In the genomic region with DNA sequence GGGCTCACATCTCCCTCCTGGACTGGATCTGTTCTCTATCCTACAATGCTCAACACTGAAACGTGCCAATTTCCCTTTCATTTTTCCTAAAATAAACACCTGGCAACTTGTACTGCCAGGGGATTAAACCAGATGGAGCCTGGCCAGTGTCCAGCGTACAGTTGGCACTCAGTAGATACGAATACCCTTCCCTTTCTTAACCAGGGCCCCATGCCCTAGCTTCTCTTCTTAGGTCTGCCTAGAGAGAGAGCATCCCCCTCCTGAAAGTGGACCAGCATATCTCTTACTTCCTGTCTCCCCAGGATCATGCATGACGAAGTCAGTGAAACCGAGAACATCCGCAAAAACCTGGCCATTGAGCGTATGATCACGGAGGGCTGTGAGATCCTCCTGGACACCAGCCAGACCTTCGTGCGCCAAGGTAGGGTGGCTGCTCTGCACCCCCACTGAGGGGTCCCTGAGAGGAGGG, we compare ENCODE assay signal across 12 mouse cellular contexts.
DNase-seq lines count a peak whose midpoint lies in the region; ATAC-seq and TF ChIP-seq lines count a peak whose summit lies in the region.
"Had no signal": no experiment of that assay in that cellular context is flagged by ENCODE, and none has a peak within 500 bp of the region (broad histone marks: within the 10 kb centered on the region; RNA-seq: fewer than 3 reads in every experiment).

No protein-coding gene starts in this region.

- TF ChIP-seq POLR2A in cerebellum, adult 2 months (IDR thresholded peaks at IDR 0.05; ENCODE audit: borderline replicate concordance, insufficient read depth, low read length) = no peak

- H3K4me2 ChIP-seq in neural tube, embryonic 13.5 days = no peak overlapping the region
- H3K4me2 ChIP-seq in hindbrain, postnatal 0 days (ENCODE audit: low read depth, low read length) = no peak overlapping the region
- no peak overlapping the region for H3K4me2 ChIP-seq in liver, embryonic 11.5 days
- H3K4me2 ChIP-seq in kidney, embryonic 16.5 days (replicated peaks; ENCODE audit: low read depth, low read length) = no peak overlapping the region
- H3K4me2 ChIP-seq: heart, embryonic 15.5 days had no signal

- H3K36me3 ChIP-seq in neural tube, embryonic 13.5 days = no peaks in the 10 kb centered on the region
- H3K36me3 ChIP-seq in hindbrain, postnatal 0 days (ENCODE audit: insufficient read depth, low read length) = no peaks in the 10 kb centered on the region
- H3K36me3 ChIP-seq in liver, embryonic 11.5 days (ENCODE audit: control insufficient read depth, insufficient read depth, low read length) = no peaks in the 10 kb centered on the region
- no peaks in the 10 kb centered on the region for H3K36me3 ChIP-seq in kidney, embryonic 16.5 days (ENCODE audit: insufficient read depth, low read length)
- H3K36me3 ChIP-seq: heart, embryonic 15.5 days had no signal

- H3K9me3 ChIP-seq in neural tube, embryonic 13.5 days = no peaks in the 10 kb centered on the region
- H3K9me3 ChIP-seq in hindbrain, postnatal 0 days (ENCODE audit: low read length) = no peaks in the 10 kb centered on the region
- H3K9me3 ChIP-seq in liver, embryonic 11.5 days (ENCODE audit: control insufficient read depth, low read length) = no peaks in the 10 kb centered on the region
- H3K9me3 ChIP-seq in kidney, embryonic 16.5 days (ENCODE audit: low read length) = no peaks in the 10 kb centered on the region
- H3K9me3 ChIP-seq: heart, embryonic 15.5 days had no signal

- 0 out of 2 replicates have a peak, but pooled peaks cover 4% of the 10 kb centered on the region for H3K4me1 ChIP-seq in neural tube, embryonic 13.5 days (replicated peaks)
- peaks cover 25% of the 10 kb centered on the region for H3K4me1 ChIP-seq in cerebellum, adult 2 months (ENCODE audit: control insufficient read depth, insufficient read depth, low read length)
- H3K4me1 ChIP-seq in hindbrain, postnatal 0 days (ENCODE audit: insufficient read depth, low read length) = no peaks in the 10 kb centered on the region
- H3K4me1 ChIP-seq in liver, embryonic 11.5 days (replicated peaks; ENCODE audit: control insufficient read depth, insufficient read depth, low read length) = no peaks in the 10 kb centered on the region
- H3K4me1 ChIP-seq in kidney, embryonic 16.5 days (ENCODE audit: insufficient read depth, low read length) = no peaks in the 10 kb centered on the region

- ATAC-seq in neural tube, embryonic 13.5 days (ENCODE audit: low read depth) = peak; percentile 32; the same call in 1 of the 2 replicates
- ATAC-seq in hindbrain, postnatal 0 days = peak; percentile 38
- ATAC-seq in liver, embryonic 11.5 days (replicated peaks; ENCODE audit: low FRiP score) = no peak
- ATAC-seq in kidney, embryonic 16.5 days (ENCODE audit: low FRiP score, low TSS enrichment) = no peak

- DNase-seq in heart, adult 11 months = peak; percentile 92
- no peak for DNase-seq in heart, postnatal 25 days (ENCODE audit: low spot score)
- DNase-seq in neural tube, embryonic 10.5 days (ENCODE audit: extremely low spot score, low spot score) = no peak
- peak; percentile 64 to 65 for DNase-seq in cerebellum, adult 2 months
- DNase-seq in hindbrain, postnatal 0 days (ENCODE audit: low spot score) = peak; percentile 58
- no peak for DNase-seq in liver, embryonic 11.5 days (ENCODE audit: low spot score)
- DNase-seq: gastrocnemius, postnatal 36 days; kidney, adult 18-20 months had no signal

- no peak overlapping the region for H3K27ac ChIP-seq in neural tube, embryonic 13.5 days (replicated peaks)
- H3K27ac ChIP-seq in cerebellum, adult 2 months (ENCODE audit: insufficient read depth, low read length) = no peak overlapping the region
- no peak overlapping the region for H3K27ac ChIP-seq in hindbrain, postnatal 0 days
- H3K27ac ChIP-seq in liver, embryonic 11.5 days (ENCODE audit: low read depth, low read length) = no peak overlapping the region
- H3K27ac ChIP-seq in kidney, embryonic 16.5 days (ENCODE audit: low read length) = no peak overlapping the region
- H3K27ac ChIP-seq: heart, embryonic 15.5 days had no signal

- TF ChIP-seq CTCF in cerebellum, adult 2 months (IDR thresholded peaks at IDR 0.05; ENCODE audit: borderline replicate concordance, insufficient read depth, low read depth, low read length) = no peak
- no peak for TF ChIP-seq CTCF in hindbrain, postnatal 0 days (IDR thresholded peaks at IDR 0.05; ENCODE audit: low read depth)

- H3K9ac ChIP-seq in neural tube, embryonic 13.5 days = no peak overlapping the region
- H3K9ac ChIP-seq in hindbrain, postnatal 0 days (replicated peaks; ENCODE audit: low read length) = no peak overlapping the region
- no peak overlapping the region for H3K9ac ChIP-seq in liver, embryonic 11.5 days (ENCODE audit: low read depth, low read length)
- H3K9ac ChIP-seq in kidney, embryonic 16.5 days (replicated peaks; ENCODE audit: low read length) = no peak overlapping the region
- H3K9ac ChIP-seq: heart, embryonic 15.5 days had no signal

- H3K27me3 ChIP-seq in neural tube, embryonic 13.5 days = no peaks in the 10 kb centered on the region
- H3K27me3 ChIP-seq in cerebellum, adult 2 months (ENCODE audit: control insufficient read depth, insufficient read depth, low read length) = no peaks in the 10 kb centered on the region
- H3K27me3 ChIP-seq in hindbrain, postnatal 0 days (ENCODE audit: insufficient read depth, low read length) = no peaks in the 10 kb centered on the region
- 0 out of 2 replicates have a peak, but pooled peaks cover 2% of the 10 kb centered on the region for H3K27me3 ChIP-seq in liver, embryonic 11.5 days (replicated peaks; ENCODE audit: control insufficient read depth, insufficient read depth, low read length)
- no peaks in the 10 kb centered on the region for H3K27me3 ChIP-seq in kidney, embryonic 16.5 days (ENCODE audit: insufficient read depth, low read length)

- 80% methylated on average over 10 of the region's 10 CpGs for WGBS in neural tube, embryonic 13.5 days
- 8% methylated on average over 10 of the region's 10 CpGs for WGBS in cerebellum, adult 2 months
- 60% methylated on average over 10 of the region's 10 CpGs for WGBS in hindbrain, postnatal 0 days
- 80% methylated on average over 10 of the region's 10 CpGs for WGBS in liver, embryonic 11.5 days
- WGBS in kidney, embryonic 16.5 days = 75% methylated on average over 10 of the region's 10 CpGs

- H3K4me3 ChIP-seq in neural tube, embryonic 13.5 days = no peak overlapping the region
- no peak overlapping the region for H3K4me3 ChIP-seq in cerebellum, adult 2 months (replicated peaks; ENCODE audit: insufficient read depth, low read depth, low read length)
- no peak overlapping the region for H3K4me3 ChIP-seq in hindbrain, postnatal 0 days (ENCODE audit: low read length)
- no peak overlapping the region for H3K4me3 ChIP-seq in liver, embryonic 11.5 days (ENCODE audit: low read depth, low read length)
- no peak overlapping the region for H3K4me3 ChIP-seq in kidney, embryonic 16.5 days (ENCODE audit: low read length)
- H3K4me3 ChIP-seq: erythroblast, embryonic 14.5 days; heart, embryonic 15.5 days had no signal

- intact Hi-C loops in heart, postnatal 25 days (cut with DNase I) = loop anchor here (10.0 kb wide), 1 partner anchor 270 kb away; a partner anchor contains a TSS

Comparison
In these comparisons a context has a peak if more than half of its experiments do, and no peak if none do; other contexts are left out.
1. DNase-seq: peak in heart, adult 11 months (single experiment), cerebellum, adult 2 months (2 of 2) and hindbrain, postnatal 0 days (single experiment); none in heart, postnatal 25 days (single experiment), neural tube, embryonic 10.5 days (single experiment) and liver, embryonic 11.5 days (single experiment).
2. ATAC-seq: peak in neural tube, embryonic 13.5 days (single experiment) and hindbrain, postnatal 0 days (single experiment); none in liver, embryonic 11.5 days (single experiment) and kidney, embryonic 16.5 days (single experiment).